Mouse (Mus musculus): ENCODE measurements around the gene Fndc4. TPM values are rescaled to one million over a fixed set of nuclear protein-coding genes. Genes with fewer than 3 reads are reported as not detected.

The Fndc4 gene
- polyA plus RNA-seq, 1 experiment from 2014 or later = 19.3 TPM

DNA sequence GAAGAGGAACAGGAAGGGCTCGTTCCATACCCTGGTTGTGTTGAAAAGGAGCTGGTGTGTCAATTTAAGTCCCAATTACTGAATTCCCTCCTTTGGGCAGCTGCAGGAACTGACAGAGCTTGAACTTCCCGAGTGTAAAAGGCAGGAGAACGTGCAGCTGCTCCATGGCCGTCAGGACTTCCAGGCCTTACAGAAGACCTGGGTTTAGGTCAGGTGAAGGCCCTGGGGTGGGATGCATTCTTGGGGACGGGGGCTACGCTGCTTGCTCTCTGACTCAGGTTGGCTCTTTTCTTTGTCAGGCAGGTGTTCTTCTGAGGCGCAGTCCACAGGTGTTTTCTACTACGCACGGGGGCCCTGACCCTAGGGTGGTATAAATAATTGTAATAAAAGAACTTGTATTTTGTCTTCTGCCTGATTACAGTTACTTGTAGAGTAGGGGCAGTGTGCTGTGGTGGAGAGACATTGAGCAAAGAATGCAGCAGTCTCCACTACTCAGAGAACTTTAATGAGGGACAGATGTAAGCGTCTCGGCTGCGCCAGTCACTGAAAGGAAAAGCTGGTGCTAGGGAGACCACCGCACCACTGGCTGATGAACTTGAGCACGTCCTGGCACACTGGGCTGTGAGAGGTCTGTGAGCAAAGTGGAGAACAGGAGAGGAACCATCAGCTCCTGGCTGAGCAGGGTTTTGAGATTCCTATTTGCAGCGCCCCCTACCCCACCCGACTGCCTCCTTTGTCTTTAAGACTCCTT is 42.9 kb downstream of the Fndc4 start:
- Histone ChIP-seq H3K9ac (ENCODE audit: low read depth, low read length) (peak overlapping the region; percentile 67), H3K27ac (ENCODE audit: low read length) (peak overlapping the region; percentile 89)

GRCm38 (mm10) chr5:31252151-31252550 is 43.7 kb downstream of the Fndc4 start:
- Histone ChIP-seq H3K36me3 (ENCODE audit: control insufficient read depth, insufficient read depth, low read length) (peaks cover 10% of the 10 kb centered on the region; the same call in 1 of the 2 replicates), H3K4me2 (ENCODE audit: low read depth, low read length) (peak overlapping the region; percentile 60), H3K27me3 (replicated peaks; ENCODE audit: control insufficient read depth, insufficient read depth, low read length) (no peaks in the 10 kb centered on the region), H3K9ac (ENCODE audit: low read depth, low read length) (peak overlapping the region; percentile 67), H3K9me3 (ENCODE audit: control insufficient read depth, low read length) (no peaks in the 10 kb centered on the region), H3K4me3 (ENCODE audit: low read length) (peak overlapping the region; percentile 55), H3K4me1 (ENCODE audit: control insufficient read depth, insufficient read depth, low read length) (peaks cover 6% of the 10 kb centered on the region; the same call in 1 of the 2 replicates), H3K27ac (ENCODE audit: low read length) (peak overlapping the region; percentile 89)
- 0 out of 2 replicates have a peak, but pooled peaks have one; percentile 9 for ATAC-seq
- WGBS = 42% methylated on average over 10 of the region's 10 CpGs

More for the DNA sequence above, 42.9 kb downstream of the Fndc4 start:
- H3K4me3 ChIP-seq (ENCODE audit: low read length) = peak overlapping the region; percentile 55
- H3K4me2 ChIP-seq (ENCODE audit: low read depth, low read length) = peak overlapping the region; percentile 60
- ATAC-seq = no peak
- no peaks in the 10 kb centered on the region for H3K27me3 ChIP-seq (replicated peaks; ENCODE audit: control insufficient read depth, insufficient read depth, low read length)
- peaks cover 6% of the 10 kb centered on the region; the same call in 1 of the 2 replicates for H3K4me1 ChIP-seq (ENCODE audit: control insufficient read depth, insufficient read depth, low read length)
- WGBS = 67% methylated on average over 16 of the region's 16 CpGs
- no peaks in the 10 kb centered on the region for H3K9me3 ChIP-seq (ENCODE audit: control insufficient read depth, low read length)
- peaks cover 8% of the 10 kb centered on the region; the same call in 1 of the 2 replicates for H3K36me3 ChIP-seq (ENCODE audit: control insufficient read depth, insufficient read depth, low read length)

GRCm38 (mm10) chr5:31251541-31252101 is 44.3 kb downstream of the Fndc4 start, which contains the start of gene Krtcap3:
TSS of gene Krtcap3 (plus strand) at chr5:31251691.
- H3K9ac ChIP-seq (ENCODE audit: low read depth, low read length) = peak within 1 kb of the TSS; percentile 67
- H3K36me3 ChIP-seq (ENCODE audit: control insufficient read depth, insufficient read depth, low read length) = peaks cover 10% of the 10 kb centered on the region; the same call in 1 of the 2 replicates
- H3K27me3 ChIP-seq (replicated peaks; ENCODE audit: control insufficient read depth, insufficient read depth, low read length) = no peaks in the 10 kb centered on the region
- H3K4me2 ChIP-seq (ENCODE audit: low read depth, low read length) = peak within 1 kb of the TSS; percentile 60
- peak within 1 kb of the TSS; percentile 89 for H3K27ac ChIP-seq (ENCODE audit: low read length)
- WGBS = 13% methylated on average over 38 of the region's 47 CpGs
- peak within 1 kb of the TSS; percentile 55 for H3K4me3 ChIP-seq (ENCODE audit: low read length)
- H3K4me1 ChIP-seq (ENCODE audit: control insufficient read depth, insufficient read depth, low read length) = peaks cover 6% of the 10 kb centered on the region; the same call in 1 of the 2 replicates
- no peaks in the 10 kb centered on the region for H3K9me3 ChIP-seq (ENCODE audit: control insufficient read depth, low read length)
- ATAC-seq = peak; percentile 89

DNA sequence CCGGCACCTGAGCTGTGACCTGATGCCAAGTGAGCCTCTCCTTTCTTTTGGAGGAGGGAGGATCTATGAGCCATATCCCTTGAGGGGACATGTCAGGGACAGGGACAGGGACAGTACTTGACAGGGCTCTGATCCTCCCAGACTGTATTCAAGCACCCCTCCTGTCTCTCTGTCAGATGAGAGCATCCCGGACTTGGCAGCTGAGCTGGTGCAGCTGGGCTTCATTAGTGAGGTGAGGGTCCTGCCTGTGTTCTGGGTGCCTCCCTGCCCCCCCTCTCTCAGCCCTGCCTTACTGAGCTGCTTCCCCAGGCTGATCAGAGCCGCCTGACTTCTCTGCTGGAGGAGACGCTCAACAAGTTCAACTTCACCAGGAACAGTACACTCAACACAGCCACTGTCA is 45.2 kb downstream of the Fndc4 start:
- H3K27me3 ChIP-seq (replicated peaks; ENCODE audit: control insufficient read depth, insufficient read depth, low read length) = no peaks in the 10 kb centered on the region
- 61% methylated on average over 4 of the region's 4 CpGs for WGBS
- H3K4me3 ChIP-seq (ENCODE audit: low read length) = no peak overlapping the region
- peaks cover 16% of the 10 kb centered on the region; the same call in 1 of the 2 replicates for H3K36me3 ChIP-seq (ENCODE audit: control insufficient read depth, insufficient read depth, low read length)
- H3K9me3 ChIP-seq (ENCODE audit: control insufficient read depth, low read length) = no peaks in the 10 kb centered on the region
- no peak overlapping the region for H3K4me2 ChIP-seq (ENCODE audit: low read depth, low read length)
- no peak for ATAC-seq
- H3K27ac ChIP-seq (ENCODE audit: low read length) = no peak overlapping the region
- peak overlapping the region; percentile 2; the same call in 1 of the 2 replicates for H3K9ac ChIP-seq (ENCODE audit: low read depth, low read length)
- H3K4me1 ChIP-seq (ENCODE audit: control insufficient read depth, insufficient read depth, low read length) = peaks cover 6% of the 10 kb centered on the region; the same call in 1 of the 2 replicates

Other genes with a start within 250 kb of the Fndc4 start
- gene Atraid, start 247.8 kb downstream of the Fndc4 start, polyA plus RNA-seq (2015; fragmentation: Nextera tagmentation; extraction: Ambion mirVana) = 180 and 190 TPM in 2 replicates
- gene Slc5a6, start 247.2 kb downstream of the Fndc4 start, polyA plus RNA-seq (2015; fragmentation: Nextera tagmentation; extraction: Ambion mirVana) = 18.8 TPM in 2 replicates
- gene Cad, start 241.3 kb downstream of the Fndc4 start, polyA plus RNA-seq (2015; fragmentation: Nextera tagmentation; extraction: Ambion mirVana) = 16.8 and 18.2 TPM in 2 replicates
- gene Dnajc5g, start 189.8 kb downstream of the Fndc4 start, polyA plus RNA-seq (2015; fragmentation: Nextera tagmentation; extraction: Ambion mirVana) = not detected in 2 replicates
- gene Slc30a3, start 187.8 kb downstream of the Fndc4 start, polyA plus RNA-seq (2015; fragmentation: Nextera tagmentation; extraction: Ambion mirVana) = 0.12 and 0.15 TPM in 2 replicates
- gene Trim54, start 179.4 kb downstream of the Fndc4 start, polyA plus RNA-seq (2015; fragmentation: Nextera tagmentation; extraction: Ambion mirVana) = not detected in 2 replicates
- not detected in 2 replicates for gene Ucn, start 157.3 kb downstream of the Fndc4 start, polyA plus RNA-seq (2015; fragmentation: Nextera tagmentation; extraction: Ambion mirVana)
- 80.3 and 84.4 TPM in 2 replicates for gene Mpv17, start 141.8 kb downstream of the Fndc4 start, polyA plus RNA-seq (2015; fragmentation: Nextera tagmentation; extraction: Ambion mirVana)
- gene Gm29609, start 116.2 kb downstream of the Fndc4 start, polyA plus RNA-seq (2015; fragmentation: Nextera tagmentation; extraction: Ambion mirVana) = 1.1 TPM in 2 replicates
- gene Gtf3c2, start 115.9 kb downstream of the Fndc4 start, polyA plus RNA-seq (2015; fragmentation: Nextera tagmentation; extraction: Ambion mirVana) = 56.4 and 60.3 TPM in 2 replicates
- gene Snx17, start 102.9 kb downstream of the Fndc4 start, polyA plus RNA-seq (2015; fragmentation: Nextera tagmentation; extraction: Ambion mirVana) = 143 and 149 TPM in 2 replicates
- 67.1 and 67.6 TPM in 2 replicates for gene Eif2b4, start 102.7 kb downstream of the Fndc4 start, polyA plus RNA-seq (2015; fragmentation: Nextera tagmentation; extraction: Ambion mirVana)
- gene Zfp513, start 93.8 kb downstream of the Fndc4 start, polyA plus RNA-seq (2015; fragmentation: Nextera tagmentation; extraction: Ambion mirVana) = 5.5 and 6.0 TPM in 2 replicates
- gene Ppm1g, start 75.4 kb downstream of the Fndc4 start, polyA plus RNA-seq (2015; fragmentation: Nextera tagmentation; extraction: Ambion mirVana) = 110 and 122 TPM in 2 replicates
- gene Nrbp1, start 55.2 kb downstream of the Fndc4 start, polyA plus RNA-seq (2015; fragmentation: Nextera tagmentation; extraction: Ambion mirVana) = 132 and 140 TPM in 2 replicates
- gene Gm9970, start 54.8 kb downstream of the Fndc4 start, polyA plus RNA-seq (2015; fragmentation: Nextera tagmentation; extraction: Ambion mirVana) = 0.27 TPM in 1 of 2 replicates, not detected in the other
- gene Krtcap3, start 44.4 kb downstream of the Fndc4 start, polyA plus RNA-seq (2015; fragmentation: Nextera tagmentation; extraction: Ambion mirVana) = 70.1 and 71.1 TPM in 2 replicates
- gene Ift172, start 5.0 kb downstream of the Fndc4 start, polyA plus RNA-seq (2015; fragmentation: Nextera tagmentation; extraction: Ambion mirVana) = 19.5 and 21.5 TPM in 2 replicates
- 0.80 and 1.2 TPM in 2 replicates for gene Gckr, start 1.4 kb upstream of the Fndc4 start, polyA plus RNA-seq (2015; fragmentation: Nextera tagmentation; extraction: Ambion mirVana)
- 28.9 and 31.2 TPM in 2 replicates for gene Zfp512, start 156.4 kb upstream of the Fndc4 start, polyA plus RNA-seq (2015; fragmentation: Nextera tagmentation; extraction: Ambion mirVana)
- gene 4930548H24Rik, start 189.7 kb upstream of the Fndc4 start, polyA plus RNA-seq (2015; fragmentation: Nextera tagmentation; extraction: Ambion mirVana) = 0.09 TPM in 1 of 2 replicates, not detected in the other
- 43.5 and 53.3 TPM in 2 replicates for gene Gpn1, start 198.7 kb upstream of the Fndc4 start, polyA plus RNA-seq (2015; fragmentation: Nextera tagmentation; extraction: Ambion mirVana)
- 22.0 and 25.0 TPM in 2 replicates for gene Slc4a1ap, start 230.9 kb upstream of the Fndc4 start, polyA plus RNA-seq (2015; fragmentation: Nextera tagmentation; extraction: Ambion mirVana)
- gene Supt7l, start 231.7 kb upstream of the Fndc4 start, polyA plus RNA-seq (2015; fragmentation: Nextera tagmentation; extraction: Ambion mirVana) = 14.8 and 18.7 TPM in 2 replicates

Measured in intestine, embryonic 16.5 days (tissue).